Mouse (Mus musculus) hindbrain, embryonic 16.5 days (tissue): ENCODE results near the gene Ptpn11. TPM values are rescaled to one million over a fixed set of nuclear protein-coding genes. Genes with fewer than 3 reads are reported as not detected.
A peak's percentile ranks its signal among the peaks of the same experiment; 100 is the strongest.

ENCODE experiments used
- ATAC-seq: fragments of 200-750 bp; cut with Nextera tagmentation; 2 replicates; pipeline ENCODE4 v1.8.0; 2017; ENCODE audit warnings: moderate TSS enrichment, moderate library complexity
- H3K27ac ChIP-seq: fragments of 300-500 bp; sonication (generic); 2 replicates; pipeline ENCODE4 v1.5.1; 2014; ENCODE audit warnings: low read depth, mild to moderate bottlenecking, control low read depth, low read length, moderate library complexity
- H3K27me3 ChIP-seq: fragments of 300-500 bp; sonication (generic); replicated peaks from 2 replicates; pipeline ENCODE4 v1.6.1; 2014; ENCODE audit warnings: low read length; ENCODE audit not compliant: control insufficient read depth, insufficient read depth
- H3K36me3 ChIP-seq: fragments of 300-500 bp; sonication (generic); 2 replicates; pipeline ENCODE4 v1.6.1; 2014; ENCODE audit warnings: mild to moderate bottlenecking, low read length, moderate library complexity, mixed read lengths; ENCODE audit not compliant: control insufficient read depth, insufficient read depth
- H3K4me1 ChIP-seq: fragments of 300-500 bp; sonication (generic); 2 replicates; pipeline ENCODE4 v1.6.1; 2014; ENCODE audit warnings: low read depth, low read length; ENCODE audit not compliant: control insufficient read depth, insufficient read depth
- H3K4me2 ChIP-seq: fragments of 300-500 bp; sonication (generic); 2 replicates; pipeline ENCODE4 v1.6.1; 2014; ENCODE audit warnings: mild to moderate bottlenecking, low read length, control low read depth, moderate library complexity
- H3K4me3 ChIP-seq: fragments of 300-500 bp; sonication (generic); 2 replicates; pipeline ENCODE4 v1.5.1; 2014; ENCODE audit warnings: mild to moderate bottlenecking, low read length, control low read depth, moderate library complexity
- H3K9ac ChIP-seq: fragments of 300-500 bp; sonication (generic); 2 replicates; pipeline ENCODE4 v1.6.1; 2014; ENCODE audit warnings: low read depth, mild to moderate bottlenecking, control low read depth, low read length, moderate library complexity
- H3K9me3 ChIP-seq: fragments of 300-500 bp; sonication (generic); 2 replicates; pipeline ENCODE4 v1.6.1; 2014; ENCODE audit warnings: mild to moderate bottlenecking, low read length, moderate library complexity; ENCODE audit not compliant: control insufficient read depth
- WGBS: fragments of 180-500 bp; shearing (Covaris S2); extraction: QIAGEN DNeasy Blood & Tissue Kit; methylation state at CpG from one replicate; pipeline ENCODE4 v1.1.7; 2014; 5-methylcytosine and 5-hydroxymethylcytosine counted together
- polyA plus RNA-seq: library from polyadenylated mRNA; unstranded; fragments of >200 nt; fragmentation: Nextera tagmentation; extraction: Ambion mirVana; gene quantifications from 2 replicates; pipeline ENCODE4 v1.2.1, GENCODE M21; 2015

Ptpn11 gene
- polyA plus RNA-seq, 1 experiment from 2014 or later: 20.9 TPM

DNA sequence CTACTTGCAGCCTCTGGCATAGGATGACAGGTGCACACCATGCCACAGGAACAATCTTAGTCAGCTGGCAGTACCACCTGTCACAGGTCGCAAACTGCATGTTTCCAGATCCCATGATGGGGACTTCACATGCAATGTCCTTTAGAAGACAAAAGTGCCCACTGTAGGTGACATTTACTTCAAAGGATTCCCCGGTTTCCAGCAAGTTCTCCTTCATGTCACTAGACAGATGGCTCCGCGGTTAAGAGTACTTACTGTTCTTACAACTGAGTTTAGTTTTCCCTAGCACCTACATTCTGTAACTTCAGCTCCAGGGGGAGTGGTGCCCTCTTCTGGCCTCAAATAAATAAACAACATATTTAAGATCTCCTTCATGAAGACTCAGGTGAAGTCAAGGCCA lies 18.4 kb downstream of the Ptpn11 start:
- ATAC-seq: 0 out of 2 replicates have a peak, but pooled peaks have one; percentile 27
- no peaks in the 10 kb centered on the region for H3K27me3 ChIP-seq
- no peak overlapping the region for H3K27ac ChIP-seq
- WGBS: 89% methylated on average over 4 of the region's 4 CpGs
- H3K4me3 ChIP-seq: no peak overlapping the region
- H3K4me2 ChIP-seq: no peak overlapping the region
- no peaks in the 10 kb centered on the region for H3K9me3 ChIP-seq
- no peaks in the 10 kb centered on the region for H3K4me1 ChIP-seq
- peaks cover 3% of the 10 kb centered on the region; the same call in 1 of the 2 replicates for H3K36me3 ChIP-seq
- no peak overlapping the region for H3K9ac ChIP-seq

DNA sequence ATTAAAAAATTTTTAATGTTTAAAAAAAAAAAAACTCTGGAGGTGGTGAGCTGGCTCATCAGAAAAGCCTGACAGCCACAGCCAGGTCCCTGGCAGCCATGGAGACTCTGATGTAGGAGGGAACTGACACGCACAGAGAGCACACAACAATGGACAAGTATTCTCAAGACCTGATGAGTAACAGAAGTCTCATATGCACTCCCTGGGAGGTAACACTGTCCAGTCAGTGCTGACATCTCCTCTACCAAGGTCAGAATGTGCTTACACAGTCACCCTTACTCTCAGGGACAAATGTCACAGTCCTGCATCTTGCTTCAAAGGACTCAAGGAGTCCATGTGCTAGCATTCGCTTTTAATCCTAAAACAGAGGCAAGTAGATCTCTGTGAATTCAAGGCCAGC lies 21.6 kb downstream of the Ptpn11 start:
- no peaks in the 10 kb centered on the region for H3K27me3 ChIP-seq
- no peak overlapping the region for H3K9ac ChIP-seq
- H3K9me3 ChIP-seq: no peaks in the 10 kb centered on the region
- no peaks in the 10 kb centered on the region for H3K4me1 ChIP-seq
- 81% methylated on average over 2 of the region's 2 CpGs for WGBS
- no peak overlapping the region for H3K4me2 ChIP-seq
- H3K4me3 ChIP-seq: no peak overlapping the region
- H3K36me3 ChIP-seq: peaks cover 13% of the 10 kb centered on the region
- no peak overlapping the region for H3K27ac ChIP-seq
- no peak for ATAC-seq

DNA sequence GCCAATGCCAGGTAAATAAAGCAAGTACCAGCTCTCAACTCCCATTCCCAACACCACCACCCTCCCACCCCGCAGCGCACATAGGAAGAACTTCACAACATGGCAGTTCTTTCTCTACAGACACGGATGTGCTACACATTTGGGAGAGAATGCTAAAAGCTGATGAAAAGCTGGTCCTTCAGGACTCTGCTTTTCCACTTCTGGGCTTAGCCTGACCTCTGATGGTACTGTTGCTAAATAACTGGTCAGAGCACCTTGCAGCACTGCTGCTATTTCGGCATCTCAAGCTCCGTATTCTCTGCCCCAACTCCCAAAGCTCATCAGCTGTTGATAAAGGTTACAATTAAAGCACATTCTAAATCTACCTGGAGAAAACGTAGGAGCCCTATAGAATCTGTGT lies 24.3 kb downstream of the Ptpn11 start:
- no peak overlapping the region for H3K4me2 ChIP-seq
- no peak for ATAC-seq
- no peak overlapping the region for H3K27ac ChIP-seq
- WGBS: 96% methylated on average over 6 of the region's 6 CpGs
- no peaks in the 10 kb centered on the region for H3K9me3 ChIP-seq
- H3K36me3 ChIP-seq: peaks cover 31% of the 10 kb centered on the region
- no peak overlapping the region for H3K9ac ChIP-seq
- H3K4me3 ChIP-seq: no peak overlapping the region
- no peaks in the 10 kb centered on the region for H3K27me3 ChIP-seq
- no peaks in the 10 kb centered on the region for H3K4me1 ChIP-seq

DNA sequence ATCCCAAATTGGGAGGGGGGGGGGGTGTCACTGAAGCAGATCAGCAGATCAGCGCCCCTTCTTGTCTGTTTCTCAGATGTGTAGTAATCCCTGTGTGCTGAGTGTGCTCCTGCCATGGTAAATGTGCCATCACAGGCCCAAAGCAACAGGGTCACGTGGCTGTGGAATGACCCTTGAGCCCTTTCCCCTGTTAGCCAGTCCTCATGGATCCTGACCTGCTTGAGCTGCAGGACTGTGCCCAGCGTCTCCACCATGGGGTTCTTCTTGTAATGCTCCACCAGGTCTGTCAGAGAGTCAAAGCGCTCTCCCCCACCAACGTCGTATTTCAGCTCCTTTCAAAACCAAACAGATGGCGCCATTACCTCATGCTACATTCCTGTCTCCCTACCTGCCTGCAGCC lies 28.3 kb downstream of the Ptpn11 start:
- Histone ChIP-seq H3K27me3 (no peaks in the 10 kb centered on the region), H3K4me1 (no peaks in the 10 kb centered on the region), H3K9me3 (no peaks in the 10 kb centered on the region), H3K9ac (no peak overlapping the region), H3K36me3 (peaks cover 35% of the 10 kb centered on the region), H3K4me2 (no peak overlapping the region), H3K27ac (no peak overlapping the region), H3K4me3 (no peak overlapping the region)
- WGBS: 87% methylated on average over 7 of the region's 7 CpGs
- no peak for ATAC-seq

DNA sequence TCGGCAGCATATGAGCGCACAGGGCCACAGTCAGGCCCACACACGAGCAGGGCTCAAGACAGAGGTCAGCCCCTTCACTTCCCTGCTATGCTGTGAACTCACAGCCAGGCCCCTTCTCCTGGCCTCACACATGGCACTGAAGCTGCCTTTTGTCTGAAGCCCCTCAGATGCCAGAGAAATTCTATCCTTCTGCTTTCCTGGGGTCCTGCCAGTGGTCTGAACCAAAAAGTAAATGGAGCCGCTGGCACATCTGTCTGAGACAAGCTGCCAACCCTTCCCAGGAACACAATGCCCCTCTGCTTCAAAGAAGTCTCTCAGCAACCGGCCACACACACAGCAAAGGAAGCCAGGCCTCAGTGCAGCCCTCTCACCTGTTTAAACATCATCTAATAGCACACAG lies 28.9 kb downstream of the Ptpn11 start:
- no peak overlapping the region for H3K4me3 ChIP-seq
- 0 out of 2 replicates have a peak overlapping the region, but pooled peaks have one; percentile 1 for H3K27ac ChIP-seq
- H3K4me1 ChIP-seq: no peaks in the 10 kb centered on the region
- H3K9me3 ChIP-seq: no peaks in the 10 kb centered on the region
- 71% methylated on average over 5 of the region's 5 CpGs for WGBS
- H3K4me2 ChIP-seq: no peak overlapping the region
- H3K9ac ChIP-seq: no peak overlapping the region
- ATAC-seq: peak; percentile 24; the same call in 1 of the 2 replicates
- H3K36me3 ChIP-seq: peaks cover 36% of the 10 kb centered on the region
- H3K27me3 ChIP-seq: no peaks in the 10 kb centered on the region

DNA sequence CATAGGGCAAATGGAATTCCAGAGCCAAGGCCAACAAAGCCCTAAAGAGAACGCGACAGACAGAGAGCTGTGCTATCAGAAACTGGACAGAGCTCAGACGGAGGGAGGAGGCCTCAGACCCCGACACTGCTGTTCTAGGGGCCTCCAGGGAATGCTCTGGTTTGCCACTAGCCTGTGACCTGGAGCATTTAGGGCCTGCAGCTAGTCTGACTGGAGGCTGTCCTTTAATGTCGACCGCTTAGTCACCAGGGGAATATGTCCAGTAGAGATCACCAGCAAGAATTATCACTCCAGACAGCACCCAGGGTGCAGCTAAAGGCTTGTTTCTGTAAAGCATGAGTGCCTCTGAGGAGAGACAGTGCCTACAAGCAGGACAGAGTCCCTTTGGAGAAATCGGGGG lies 32.2 kb downstream of the Ptpn11 start:
- peaks cover 25% of the 10 kb centered on the region for H3K36me3 ChIP-seq
- H3K9ac ChIP-seq: no peak overlapping the region
- no peak overlapping the region for H3K27ac ChIP-seq
- no peak for ATAC-seq
- 90% methylated on average over 7 of the region's 7 CpGs for WGBS
- no peak overlapping the region for H3K4me3 ChIP-seq
- no peaks in the 10 kb centered on the region for H3K4me1 ChIP-seq
- no peak overlapping the region for H3K4me2 ChIP-seq
- no peaks in the 10 kb centered on the region for H3K9me3 ChIP-seq
- H3K27me3 ChIP-seq: no peaks in the 10 kb centered on the region

DNA sequence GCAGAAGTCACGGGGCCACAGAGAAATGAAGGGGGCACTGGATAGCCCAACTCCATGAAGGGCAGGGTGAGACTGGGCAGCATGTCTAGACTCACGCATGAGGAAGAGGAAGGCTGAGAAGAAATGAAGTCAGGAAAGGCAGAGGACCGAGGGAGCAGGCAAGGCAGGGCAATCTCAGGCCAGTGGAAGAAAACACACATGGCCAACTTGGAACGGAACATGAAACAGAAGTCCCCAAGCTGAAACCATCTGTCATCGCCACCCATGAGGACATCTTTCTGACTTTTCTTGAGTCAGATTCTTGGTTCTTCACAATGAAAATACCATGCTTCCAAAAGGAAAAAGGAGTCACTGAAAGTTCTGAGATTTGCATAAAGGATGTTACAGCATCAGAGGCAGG lies 33.7 kb downstream of the Ptpn11 start:
- WGBS: 98% methylated on average over 5 of the region's 5 CpGs
- H3K27me3 ChIP-seq: no peaks in the 10 kb centered on the region
- no peak overlapping the region for H3K4me3 ChIP-seq
- no peak overlapping the region for H3K4me2 ChIP-seq
- no peak for ATAC-seq
- H3K9ac ChIP-seq: no peak overlapping the region
- H3K36me3 ChIP-seq: peaks cover 14% of the 10 kb centered on the region
- H3K27ac ChIP-seq: no peak overlapping the region
- H3K9me3 ChIP-seq: no peaks in the 10 kb centered on the region
- no peaks in the 10 kb centered on the region for H3K4me1 ChIP-seq

DNA sequence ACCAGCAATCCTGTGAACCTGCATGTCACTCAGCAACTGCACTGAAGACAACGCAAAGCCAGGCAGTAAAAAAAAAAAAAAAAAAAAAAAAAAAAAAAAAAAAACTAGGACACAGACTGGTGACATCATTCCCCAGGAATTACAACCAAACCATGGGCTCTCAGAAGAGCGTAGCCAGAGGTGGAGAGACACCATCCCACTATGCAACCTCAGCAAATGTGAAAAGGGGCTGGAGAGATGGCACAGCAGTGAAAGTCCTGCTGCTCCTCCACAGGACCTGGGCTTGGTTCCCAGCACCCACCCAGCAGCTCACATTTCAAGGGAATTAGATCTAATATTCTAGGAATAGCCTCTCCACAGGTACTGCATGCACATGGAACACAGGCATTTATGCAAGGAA lies 34.2 kb downstream of the Ptpn11 start:
- Histone ChIP-seq H3K36me3 (peaks cover 18% of the 10 kb centered on the region), H3K4me2 (no peak overlapping the region), H3K4me3 (no peak overlapping the region), H3K27ac (no peak overlapping the region), H3K9me3 (no peaks in the 10 kb centered on the region), H3K27me3 (no peaks in the 10 kb centered on the region), H3K9ac (no peak overlapping the region), H3K4me1 (no peaks in the 10 kb centered on the region)
- 80% methylated on average over 2 of the region's 2 CpGs for WGBS
- ATAC-seq: no peak

DNA sequence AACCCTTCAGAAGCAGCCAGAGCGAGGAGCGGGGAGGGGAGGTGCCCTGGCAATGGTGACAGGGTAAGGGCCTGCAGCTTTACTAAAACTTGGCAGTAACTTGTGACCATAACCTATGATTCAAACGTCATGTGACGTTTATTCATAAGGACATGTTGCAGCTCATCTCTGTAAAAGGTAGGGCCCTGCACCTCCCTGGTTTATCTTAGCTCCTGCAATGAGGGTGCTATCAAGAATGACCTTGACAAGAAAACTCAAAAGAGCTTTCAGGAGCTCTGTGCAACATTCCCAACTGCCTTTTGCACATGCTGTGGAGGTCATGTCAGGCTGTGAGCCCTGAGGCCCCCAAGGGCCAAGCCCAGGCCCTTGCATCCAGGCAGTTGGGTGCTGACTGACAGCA lies 35.1 kb downstream of the Ptpn11 start:
- no peaks in the 10 kb centered on the region for H3K27me3 ChIP-seq
- no peaks in the 10 kb centered on the region for H3K4me1 ChIP-seq
- WGBS: 90% methylated on average over 4 of the region's 4 CpGs
- no peak overlapping the region for H3K27ac ChIP-seq
- H3K9me3 ChIP-seq: no peaks in the 10 kb centered on the region
- ATAC-seq: no peak
- no peak overlapping the region for H3K9ac ChIP-seq
- peaks cover 18% of the 10 kb centered on the region for H3K36me3 ChIP-seq
- H3K4me2 ChIP-seq: no peak overlapping the region
- no peak overlapping the region for H3K4me3 ChIP-seq

DNA sequence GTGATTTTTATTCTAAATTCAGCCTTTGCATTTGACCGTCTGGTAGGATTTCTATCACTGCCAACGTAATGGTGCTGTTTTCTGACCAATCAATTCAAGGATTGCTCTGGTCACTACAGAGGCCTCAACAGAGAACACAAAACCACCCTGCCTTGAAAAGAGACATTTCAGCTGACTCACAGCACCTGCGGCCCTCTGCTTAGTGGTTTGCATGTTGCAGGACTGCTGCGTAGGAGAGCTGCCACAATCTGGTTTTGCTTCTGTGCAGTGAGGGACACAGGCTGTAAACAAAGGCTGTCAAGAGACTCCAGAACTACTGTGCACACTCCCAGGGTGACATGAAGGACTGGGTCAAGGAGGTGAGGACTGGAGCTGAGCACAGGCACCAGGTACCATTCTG lies 40.5 kb downstream of the Ptpn11 start:
- Histone ChIP-seq H3K36me3 (peaks cover 26% of the 10 kb centered on the region), H3K9ac (no peak overlapping the region), H3K27me3 (no peaks in the 10 kb centered on the region), H3K4me2 (no peak overlapping the region), H3K27ac (no peak overlapping the region), H3K4me1 (peaks cover 2% of the 10 kb centered on the region), H3K9me3 (no peaks in the 10 kb centered on the region), H3K4me3 (no peak overlapping the region)
- 83% methylated on average over 4 of the region's 4 CpGs for WGBS
- no peak for ATAC-seq
